Mouse (Mus musculus) G1E (cell line): ENCODE data around the gene Tspan5.

Experiments used
- CTCF ChIP-seq: IDR thresholded peaks from 2 replicates; pipeline ENCODE4 v1.5.1; 2012; ENCODE audit warnings: low read depth, low read length, inconsistent platforms, mixed read lengths
- GATA1 ChIP-seq: IDR thresholded peaks from 2 replicates; pipeline ENCODE4 v1.6.1; 2012; ENCODE audit warnings: borderline replicate concordance, low read length, inconsistent platforms, mixed read lengths
- TAL1 ChIP-seq: conservative IDR thresholded peaks from 2 replicates; pipeline ENCODE4 v1.6.1; 2012; ENCODE audit warnings: low read depth, low read length, inconsistent platforms, mixed read lengths

DNA sequence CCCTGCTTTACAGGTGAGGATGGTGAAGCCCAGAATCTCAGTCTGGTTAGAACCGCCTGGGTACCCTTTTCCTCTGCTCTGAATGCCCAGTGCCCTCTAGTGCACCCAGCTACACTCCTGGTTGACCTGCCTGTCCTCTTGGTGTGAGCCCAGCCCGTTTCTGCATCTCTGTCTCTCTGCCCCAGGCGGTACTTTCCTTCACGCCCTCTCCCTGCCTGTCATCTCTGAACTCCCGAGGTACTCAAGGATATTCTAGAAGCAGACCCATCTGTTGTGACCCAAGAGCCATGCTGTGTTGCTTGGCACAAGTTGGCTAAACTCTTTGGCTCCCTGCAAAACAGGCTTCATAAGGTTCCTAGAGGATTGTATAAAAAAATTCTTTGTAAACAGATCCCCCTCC, 78.3 kb downstream of the Tspan5 start:
- no peak for TF ChIP-seq CTCF
- TF ChIP-seq TAL1 = no peak
- no peak for TF ChIP-seq GATA1
